Comparison of ENCODE assay signal across 15 mouse cellular contexts in the genomic region with DNA sequence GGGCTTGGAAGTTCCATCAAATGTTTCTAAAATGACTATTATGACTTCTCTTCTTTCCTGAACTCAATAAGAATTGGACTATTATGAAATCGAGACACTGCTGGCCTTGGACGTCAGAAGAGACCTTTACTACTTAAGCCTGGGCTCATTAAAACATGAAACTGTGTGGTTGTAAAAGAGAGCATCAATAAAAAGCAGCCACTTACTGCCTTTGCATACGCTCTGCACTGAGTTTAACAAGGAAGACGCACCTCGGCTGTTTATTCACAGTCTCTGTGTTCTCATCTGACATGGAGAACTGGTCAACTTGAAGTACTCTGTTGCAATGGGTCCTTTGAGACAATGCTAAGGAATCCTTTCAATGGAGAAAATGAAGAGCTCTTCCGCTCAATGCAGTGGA.
"Had no signal": no experiment of that assay in that cellular context is flagged by ENCODE, and none has a peak within 500 bp of the region (broad histone marks: within the 10 kb centered on the region; RNA-seq: fewer than 3 reads in every experiment).

No protein-coding gene starts in this region.

- H3K9me3 ChIP-seq: megakaryocyte, embryonic 14.5 days; midbrain, embryonic 13.5 days; midbrain, embryonic 15.5 days; neural tube, embryonic 12.5 days; stomach, embryonic 15.5 days had no signal

- H3K27me3 ChIP-seq: megakaryocyte, embryonic 14.5 days; midbrain, embryonic 13.5 days; midbrain, embryonic 15.5 days; neural tube, embryonic 12.5 days; stomach, embryonic 15.5 days had no signal

- H3K4me3 ChIP-seq: megakaryocyte, embryonic 14.5 days; midbrain, embryonic 13.5 days; midbrain, embryonic 15.5 days; neural tube, embryonic 12.5 days; stomach, embryonic 15.5 days had no signal

- ATAC-seq: midbrain, embryonic 13.5 days; midbrain, embryonic 15.5 days had no signal

- H3K4me2 ChIP-seq: lung, embryonic 14.5 days; midbrain, embryonic 11.5 days; midbrain, embryonic 13.5 days; midbrain, embryonic 15.5 days; neural tube, embryonic 12.5 days; stomach, embryonic 15.5 days had no signal

- H3K4me1 ChIP-seq: megakaryocyte, embryonic 14.5 days; midbrain, embryonic 13.5 days; midbrain, embryonic 15.5 days; neural tube, embryonic 12.5 days; stomach, embryonic 15.5 days had no signal

- H3K9ac ChIP-seq: lung, embryonic 14.5 days; midbrain, embryonic 13.5 days; midbrain, embryonic 15.5 days; neural tube, embryonic 12.5 days; stomach, embryonic 15.5 days had no signal

- DNase-seq: lung, adult 18-20 months; lung, embryonic 14.5 days; lung, postnatal 10 days; lung, postnatal 4 days; right cerebral cortex, postnatal 14 days; thymus, adult 2 months; thymus, postnatal 25 days; thymus, postnatal 4 days had no signal

- H3K27ac ChIP-seq: midbrain, embryonic 13.5 days; midbrain, embryonic 15.5 days; neural tube, embryonic 12.5 days; stomach, embryonic 15.5 days; stomach, postnatal 0 days had no signal

- H3K36me3 ChIP-seq: midbrain, embryonic 13.5 days; midbrain, embryonic 15.5 days; neural tube, embryonic 12.5 days; stomach, embryonic 15.5 days had no signal
